Mouse (Mus musculus) left cerebral cortex, adult 8-10 months (tissue): ENCODE measurements around the gene Serinc3. TPM values are rescaled to one million over a fixed set of nuclear protein-coding genes. Genes with fewer than 3 reads are reported as not detected.

Experiments used
- DNase-seq, 2 experiments: peaks; one replicate each; pipeline ENCODE4 v3.0.0; 2022; ENCODE audit warnings: low spot score in 2 of 2
- total RNA-seq, 4 experiments: library from RNA; stranded (reverse); gene quantifications; 2 replicates each; pipeline ENCODE4 v1.2.4; 2022

Serinc3 gene
- total RNA-seq, 4 experiments from 2014 or later = 225 to 241 (median 233) TPM

GRCm38 (mm10) chr2:163596057-163596872, 48.7 kb downstream of the Serinc3 start:
- DNase-seq = no peak

GRCm38 (mm10) chr2:163595119-163595518, 49.8 kb downstream of the Serinc3 start:
- no peak for DNase-seq

DNA sequence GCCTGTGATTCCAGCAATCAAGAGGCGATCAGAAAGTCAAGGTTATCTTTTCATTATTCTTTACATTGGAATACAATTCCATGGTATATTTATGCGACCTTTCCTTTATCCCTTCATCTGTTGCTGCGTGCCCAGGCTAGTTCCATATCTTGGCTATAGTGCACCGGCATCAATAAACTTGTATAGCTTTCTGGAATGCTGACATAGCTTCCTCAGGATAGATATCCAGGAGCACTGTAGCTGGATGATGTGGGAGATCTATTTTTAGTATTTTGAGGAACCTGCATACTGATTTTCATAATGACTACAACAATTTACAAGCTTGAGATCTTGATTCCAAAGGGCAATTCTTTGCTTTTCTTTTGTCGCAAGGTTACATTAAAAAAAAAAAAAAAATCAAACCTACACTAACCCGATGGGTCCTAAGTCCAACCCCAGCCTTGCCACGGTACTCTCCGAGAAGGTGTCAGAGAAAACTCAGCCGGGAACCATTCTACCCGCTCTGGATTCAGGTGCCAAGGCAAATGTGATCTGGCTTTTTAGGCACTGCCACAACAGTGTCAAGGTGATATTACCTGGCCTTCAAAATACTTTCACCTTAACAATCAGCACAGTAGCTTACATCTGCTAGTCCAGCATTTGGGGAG, 51.2 kb downstream of the Serinc3 start:
- no peak for DNase-seq

DNA sequence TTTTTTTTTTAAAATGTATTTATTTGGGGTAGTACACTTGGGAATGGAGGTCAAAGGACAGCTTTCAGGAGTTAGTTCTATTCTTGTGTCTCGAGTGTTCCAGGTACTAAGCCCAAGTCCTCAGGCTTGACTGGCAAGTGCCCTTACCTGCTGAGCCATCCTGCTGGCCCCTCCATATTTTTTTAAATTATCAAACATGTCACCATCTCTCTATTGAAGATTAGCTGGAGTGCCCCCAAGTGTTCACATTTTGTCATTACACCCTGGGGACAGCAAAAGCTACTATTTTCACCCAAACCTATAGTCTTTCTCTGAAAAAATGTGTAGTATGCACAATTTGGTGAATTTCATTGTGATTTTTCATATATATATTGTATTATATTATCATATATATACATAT, 52.8 kb downstream of the Serinc3 start:
- DNase-seq = no peak

DNA sequence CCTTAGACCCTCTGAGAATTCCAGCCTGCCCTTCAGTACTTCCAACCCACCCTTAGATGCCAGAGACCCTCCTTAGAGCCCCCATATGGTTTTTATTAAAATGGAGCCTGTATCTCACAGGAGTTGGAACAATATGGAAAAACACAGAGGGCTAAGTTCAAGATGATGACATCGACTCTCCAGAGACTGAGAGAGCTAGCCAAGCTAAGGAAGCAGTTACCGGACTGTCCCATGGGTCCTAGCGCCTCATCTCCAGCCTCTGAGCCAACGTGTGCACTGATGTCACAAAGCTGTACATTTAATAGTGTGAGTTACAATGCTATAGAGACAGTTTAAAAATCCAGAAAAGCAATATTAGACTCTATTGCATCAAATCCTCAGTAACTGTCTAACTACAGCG, 53.9 kb downstream of the Serinc3 start:
- DNase-seq = no peak

- no peak for DNase-seq
These were observed 54.7 kb downstream of the Serinc3 start for GRCm38 (mm10) chr2:163590211-163590610.

- DNase-seq = no peak
These were observed 57.4 kb downstream of the Serinc3 start for GRCm38 (mm10) chr2:163587506-163587905.

- no peak for DNase-seq
These were observed 58.3 kb downstream of the Serinc3 start for GRCm38 (mm10) chr2:163586384-163587261.

DNA sequence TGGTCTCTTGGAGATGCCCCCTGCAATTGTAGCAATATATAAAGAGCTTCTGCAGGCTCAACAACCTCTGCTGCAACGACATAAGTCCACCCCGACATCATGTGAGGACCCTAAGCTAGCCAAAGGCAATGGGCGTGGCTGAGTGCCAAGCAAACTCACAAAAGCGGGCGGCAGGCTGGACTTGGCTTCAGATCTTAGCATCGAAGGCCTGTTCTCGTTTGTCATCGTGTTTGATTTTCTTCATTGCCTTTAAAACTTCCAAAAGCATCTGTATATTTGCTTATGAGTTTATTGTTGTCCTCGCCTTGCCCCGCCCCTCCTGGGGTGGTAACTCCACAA, 60.9 kb downstream of the Serinc3 start:
- no peak for DNase-seq

DNA sequence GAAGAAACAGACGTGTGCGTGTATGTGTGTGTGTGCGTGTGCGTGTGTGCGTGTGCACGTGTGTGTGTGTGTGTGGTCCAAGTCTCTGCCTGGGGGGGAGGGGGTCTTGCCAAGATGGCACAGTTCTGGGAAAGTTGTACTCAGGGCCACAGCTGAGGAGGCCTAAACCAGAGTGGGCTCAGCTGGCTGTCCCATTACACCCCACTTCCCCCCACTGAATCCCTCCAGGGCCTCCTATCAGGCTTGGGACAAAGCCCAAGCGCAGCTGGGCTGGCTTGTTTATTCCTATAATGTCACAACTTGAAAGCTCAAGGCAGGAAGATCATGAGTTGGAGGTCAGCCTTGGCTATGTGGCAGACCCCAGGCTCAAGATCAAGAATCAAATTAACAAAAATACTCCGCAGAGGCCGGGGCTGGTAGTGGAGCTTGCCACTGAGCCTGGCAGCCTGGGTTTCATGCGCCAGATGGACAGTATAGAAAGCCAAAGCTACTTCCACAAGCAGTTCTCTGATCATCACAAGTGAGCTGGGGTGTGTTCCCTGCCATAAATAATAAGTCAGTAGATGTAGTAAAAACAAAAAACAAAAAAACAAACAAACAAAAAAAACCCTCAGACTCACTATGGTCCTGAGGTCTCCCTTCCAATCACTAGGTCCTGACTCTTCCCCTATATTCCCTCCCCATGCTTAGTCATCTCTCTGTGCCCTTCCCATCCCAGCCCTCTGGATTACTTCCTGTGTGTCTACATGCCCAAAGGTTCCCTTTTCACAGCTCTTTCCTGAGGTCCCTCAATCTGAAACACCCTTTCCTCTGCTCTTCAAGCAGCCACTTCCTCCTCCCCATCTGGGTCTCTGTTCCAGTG, 61.5 kb downstream of the Serinc3 start:
- no peak for DNase-seq

- DNase-seq = no peak
These were observed 64.6 kb downstream of the Serinc3 start for GRCm38 (mm10) chr2:163580069-163580945.

GRCm38 (mm10) chr2:163577986-163578385, 66.9 kb downstream of the Serinc3 start:
- DNase-seq = peak in 1 of 2 experiments; percentile 20

GRCm38 (mm10) chr2:163575248-163575647, 69.7 kb downstream of the Serinc3 start:
- DNase-seq = no peak

GRCm38 (mm10) chr2:163574321-163574720, 70.6 kb downstream of the Serinc3 start:
- no peak for DNase-seq

Other genes with a start within 250 kb of the Serinc3 start
- under 1 TPM; 0.49 to 0.85 (median 0.71) TPM for gene Jph2, start 247.1 kb downstream of the Serinc3 start, total RNA-seq
- gene Oser1, start 220.4 kb downstream of the Serinc3 start, total RNA-seq = 10 to 100 TPM; 21.1 to 27.5 (median 27.1) TPM
- 10 to 100 TPM; 61.0 to 66.6 (median 63.2) TPM for gene Gdap1l1, start 206.7 kb downstream of the Serinc3 start, total RNA-seq
- gene Fitm2, start 172.5 kb downstream of the Serinc3 start, total RNA-seq = 10 to 100 TPM; 16.7 to 19.4 (median 17.9) TPM
- not detected for gene R3hdml, start 152.8 kb downstream of the Serinc3 start, total RNA-seq
- gene Hnf4a, start 138.3 kb downstream of the Serinc3 start, total RNA-seq = not detected
- gene Ttpal, start 42.8 kb downstream of the Serinc3 start, total RNA-seq = 10 to 100 TPM; 53.4 to 61.2 (median 59.0) TPM
- gene Pkig, start 13.3 kb upstream of the Serinc3 start, total RNA-seq = 100 to 1,000 TPM; 112 to 128 (median 121) TPM
- 1 to 10 TPM; 1.4 to 2.0 (median 1.5) TPM for gene Ada, start 105.1 kb upstream of the Serinc3 start, total RNA-seq
- under 1 TPM in 1 of 4 experiments, not detected in 3; 0.18 TPM for gene Ccn5, start 175.7 kb upstream of the Serinc3 start, total RNA-seq
- under 1 TPM; 0.19 to 0.27 (median 0.25) TPM for gene Kcnk15, start 208.5 kb upstream of the Serinc3 start, total RNA-seq